Mouse (Mus musculus): ENCODE data around the gene Sstr5. TPM values are rescaled to one million over a fixed set of nuclear protein-coding genes. Genes with fewer than 3 reads are reported as not detected.

Gene Sstr5
- polyA plus RNA-seq, 1 experiment, result not detected

- no peak for TF ChIP-seq USF1 (IDR thresholded peaks at IDR 0.05; ENCODE audit: low read depth)
- TF ChIP-seq MYOG (IDR thresholded peaks at IDR 0.05; ENCODE audit: control insufficient read depth, extremely low read depth, insufficient read length), result no peak
- TF ChIP-seq MYOD1 (IDR thresholded peaks at IDR 0.05; ENCODE audit: control insufficient read depth, insufficient read length, low read depth), result no peak
- no peak for TF ChIP-seq MAX (IDR thresholded peaks at IDR 0.05)
- TF ChIP-seq CEBPB (IDR thresholded peaks at IDR 0.05; ENCODE audit: low read depth), result no peak
- no peak for TF ChIP-seq FOSL1 (IDR thresholded peaks at IDR 0.05; ENCODE audit: insufficient read depth, low read length, poor library complexity, severe bottlenecking)
- no peak for TF ChIP-seq CTCF (IDR thresholded peaks at IDR 0.05; ENCODE audit: control insufficient read depth, insufficient read depth, insufficient read length)
- Histone ChIP-seq H3K4me3 (ENCODE audit: insufficient read depth, poor library complexity, severe bottlenecking) (no peak overlapping the region), H3K79me3 (ENCODE audit: low read depth) (no peaks in the 10 kb centered on the region), H3K79me2 (ENCODE audit: control insufficient read depth, insufficient read depth) (no peaks in the 10 kb centered on the region), H3K27me3 (ENCODE audit: control insufficient read depth, insufficient read depth, insufficient read length) (peaks cover 38% of the 10 kb centered on the region), H3ac (ENCODE audit: control insufficient read depth, insufficient read length, low read depth) (no peak overlapping the region), H3K36me3 (ENCODE audit: control insufficient read depth, insufficient read depth) (no peaks in the 10 kb centered on the region)
These were observed 44.7 kb downstream of the Sstr5 start for GRCm38 (mm10) chr17:25452246-25452965.

GRCm38 (mm10) chr17:25450329-25450728 lies 46.8 kb downstream of the Sstr5 start:
- no peak overlapping the region for H3K4me3 ChIP-seq (ENCODE audit: insufficient read depth, poor library complexity, severe bottlenecking)
- TF ChIP-seq USF1 (IDR thresholded peaks at IDR 0.05; ENCODE audit: low read depth) (no peak), FOSL1 (IDR thresholded peaks at IDR 0.05; ENCODE audit: insufficient read depth, low read length, poor library complexity, severe bottlenecking) (no peak), MYOG (IDR thresholded peaks at IDR 0.05; ENCODE audit: control insufficient read depth, extremely low read depth, insufficient read length) (no peak), MYOD1 (IDR thresholded peaks at IDR 0.05; ENCODE audit: control insufficient read depth, insufficient read length, low read depth) (no peak), CEBPB (IDR thresholded peaks at IDR 0.05; ENCODE audit: low read depth) (no peak), MAX (IDR thresholded peaks at IDR 0.05) (no peak)
- H3K36me3 ChIP-seq (ENCODE audit: control insufficient read depth, insufficient read depth), result no peaks in the 10 kb centered on the region

GRCm38 (mm10) chr17:25447865-25448264 lies 49.2 kb downstream of the Sstr5 start:
- TF ChIP-seq MAX (IDR thresholded peaks at IDR 0.05), result no peak
- no peak for TF ChIP-seq CTCF (IDR thresholded peaks at IDR 0.05; ENCODE audit: control insufficient read depth, insufficient read depth, insufficient read length)
- no peak for TF ChIP-seq MYOG (IDR thresholded peaks at IDR 0.05; ENCODE audit: control insufficient read depth, extremely low read depth, insufficient read length)
- no peak for TF ChIP-seq USF1 (IDR thresholded peaks at IDR 0.05; ENCODE audit: low read depth)
- no peak for TF ChIP-seq FOSL1 (IDR thresholded peaks at IDR 0.05; ENCODE audit: insufficient read depth, low read length, poor library complexity, severe bottlenecking)
- no peak for TF ChIP-seq MYOD1 (IDR thresholded peaks at IDR 0.05; ENCODE audit: control insufficient read depth, insufficient read length, low read depth)
- TF ChIP-seq CEBPB (IDR thresholded peaks at IDR 0.05; ENCODE audit: low read depth), result no peak
- no peak overlapping the region for H3K4me3 ChIP-seq (ENCODE audit: insufficient read depth, poor library complexity, severe bottlenecking)
- no peaks in the 10 kb centered on the region for H3K36me3 ChIP-seq (ENCODE audit: control insufficient read depth, insufficient read depth)
- peaks cover 74% of the 10 kb centered on the region for H3K27me3 ChIP-seq (ENCODE audit: control insufficient read depth, insufficient read depth, insufficient read length)
- no peak overlapping the region for H3ac ChIP-seq (ENCODE audit: control insufficient read depth, insufficient read length, low read depth)
- no peaks in the 10 kb centered on the region for H3K79me3 ChIP-seq (ENCODE audit: low read depth)
- H3K79me2 ChIP-seq (ENCODE audit: control insufficient read depth, insufficient read depth), result no peaks in the 10 kb centered on the region

More at GRCm38 (mm10) chr17:25450329-25450728, 46.8 kb downstream of the Sstr5 start:
- Histone ChIP-seq H3K79me2 (ENCODE audit: control insufficient read depth, insufficient read depth) (no peaks in the 10 kb centered on the region), H3K79me3 (ENCODE audit: low read depth) (no peaks in the 10 kb centered on the region), H3K27me3 (ENCODE audit: control insufficient read depth, insufficient read depth, insufficient read length) (peaks cover 53% of the 10 kb centered on the region), H3ac (ENCODE audit: control insufficient read depth, insufficient read length, low read depth) (no peak overlapping the region)

GRCm38 (mm10) chr17:25445841-25446240 lies 51.2 kb downstream of the Sstr5 start:
- H3K36me3 ChIP-seq (ENCODE audit: control insufficient read depth, insufficient read depth), result no peaks in the 10 kb centered on the region
- H3K79me3 ChIP-seq (ENCODE audit: low read depth), result no peaks in the 10 kb centered on the region
- no peaks in the 10 kb centered on the region for H3K79me2 ChIP-seq (ENCODE audit: control insufficient read depth, insufficient read depth)
- no peak overlapping the region for H3K4me3 ChIP-seq (ENCODE audit: insufficient read depth, poor library complexity, severe bottlenecking)
- peaks cover 82% of the 10 kb centered on the region for H3K27me3 ChIP-seq (ENCODE audit: control insufficient read depth, insufficient read depth, insufficient read length)
- no peak overlapping the region for H3ac ChIP-seq (ENCODE audit: control insufficient read depth, insufficient read length, low read depth)
- TF ChIP-seq MYOG (IDR thresholded peaks at IDR 0.05; ENCODE audit: control insufficient read depth, extremely low read depth, insufficient read length), result no peak
- TF ChIP-seq FOSL1 (IDR thresholded peaks at IDR 0.05; ENCODE audit: insufficient read depth, low read length, poor library complexity, severe bottlenecking), result no peak
- TF ChIP-seq MYOD1 (IDR thresholded peaks at IDR 0.05; ENCODE audit: control insufficient read depth, insufficient read length, low read depth), result no peak
- TF ChIP-seq MAX (IDR thresholded peaks at IDR 0.05), result no peak
- no peak for TF ChIP-seq CTCF (IDR thresholded peaks at IDR 0.05; ENCODE audit: control insufficient read depth, insufficient read depth, insufficient read length)
- TF ChIP-seq USF1 (IDR thresholded peaks at IDR 0.05; ENCODE audit: low read depth), result no peak
- TF ChIP-seq CEBPB (IDR thresholded peaks at IDR 0.05; ENCODE audit: low read depth), result no peak

GRCm38 (mm10) chr17:25445074-25445473 lies 52.0 kb downstream of the Sstr5 start:
- TF ChIP-seq MYOD1 (IDR thresholded peaks at IDR 0.05; ENCODE audit: control insufficient read depth, insufficient read length, low read depth) (no peak), CEBPB (IDR thresholded peaks at IDR 0.05; ENCODE audit: low read depth) (no peak), FOSL1 (IDR thresholded peaks at IDR 0.05; ENCODE audit: insufficient read depth, low read length, poor library complexity, severe bottlenecking) (no peak), MYOG (IDR thresholded peaks at IDR 0.05; ENCODE audit: control insufficient read depth, extremely low read depth, insufficient read length) (no peak), CTCF (IDR thresholded peaks at IDR 0.05; ENCODE audit: control insufficient read depth, insufficient read depth, insufficient read length) (no peak), MAX (IDR thresholded peaks at IDR 0.05) (no peak), USF1 (IDR thresholded peaks at IDR 0.05; ENCODE audit: low read depth) (no peak)
- H3K79me3 ChIP-seq (ENCODE audit: low read depth), result no peaks in the 10 kb centered on the region
- no peaks in the 10 kb centered on the region for H3K79me2 ChIP-seq (ENCODE audit: control insufficient read depth, insufficient read depth)
- no peaks in the 10 kb centered on the region for H3K36me3 ChIP-seq (ENCODE audit: control insufficient read depth, insufficient read depth)
- H3ac ChIP-seq (ENCODE audit: control insufficient read depth, insufficient read length, low read depth), result no peak overlapping the region
- H3K27me3 ChIP-seq (ENCODE audit: control insufficient read depth, insufficient read depth, insufficient read length), result peaks cover 79% of the 10 kb centered on the region
- no peak overlapping the region for H3K4me3 ChIP-seq (ENCODE audit: insufficient read depth, poor library complexity, severe bottlenecking)
